ENCODE assay signal across 22 mouse cellular contexts in the genomic region with DNA sequence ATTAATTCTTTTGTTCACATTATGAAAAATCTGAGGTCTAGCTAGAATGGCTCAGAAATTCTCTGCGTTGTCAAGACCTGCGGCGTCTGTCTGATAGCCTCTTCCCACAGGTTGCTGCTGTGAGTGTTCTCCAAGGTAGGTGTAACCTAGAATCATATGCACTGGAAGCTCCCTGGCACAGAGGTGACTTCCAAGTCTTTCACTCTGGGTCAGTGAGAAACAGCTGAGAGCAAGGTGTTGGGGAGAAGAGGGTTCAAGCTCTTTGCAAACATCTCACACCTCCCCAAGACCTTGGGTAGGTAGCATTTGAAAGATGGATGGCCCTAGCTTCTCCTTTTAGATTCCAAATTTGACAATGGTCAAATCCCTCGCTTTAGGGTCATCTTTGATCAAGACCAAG. TPM values are rescaled to one million over a fixed set of nuclear protein-coding genes. Genes with fewer than 3 reads are reported as not detected.
A peak's percentile ranks its signal among the peaks of the same experiment; 100 is the strongest.
DNase-seq lines count a peak whose midpoint lies in the region; ATAC-seq and TF ChIP-seq lines count a peak whose summit lies in the region.
"Had no signal": no experiment of that assay in that cellular context is flagged by ENCODE, and none has a peak within 500 bp of the region (broad histone marks: within the 10 kb centered on the region; RNA-seq: fewer than 3 reads in every experiment).

No protein-coding gene starts in this region.

- 95% methylated on average over 4 of the region's 4 CpGs for WGBS in forebrain, embryonic 13.5 days
- 89% methylated on average over 4 of the region's 4 CpGs for WGBS in forebrain, embryonic 11.5 days
- WGBS in hindbrain, postnatal 0 days, result 92% methylated on average over 4 of the region's 4 CpGs
- 91% methylated on average over 4 of the region's 4 CpGs for WGBS in hindbrain, embryonic 10.5 days

- H3K4me3 ChIP-seq in forebrain, embryonic 13.5 days, result no peak overlapping the region
- no peak overlapping the region for H3K4me3 ChIP-seq in forebrain, embryonic 11.5 days (ENCODE audit: low read depth, low read length)
- no peak overlapping the region for H3K4me3 ChIP-seq in hindbrain, postnatal 0 days (ENCODE audit: low read length)
- H3K4me3 ChIP-seq in hindbrain, embryonic 10.5 days, result no peak overlapping the region
- H3K4me3 ChIP-seq: embryonic facial prominence, embryonic 15.5 days; erythroblast, embryonic 14.5 days; forebrain, embryonic 12.5 days; heart, embryonic 10.5 days; hindbrain, embryonic 13.5 days; intestine, embryonic 15.5 days had no signal

- H3K27me3 ChIP-seq in forebrain, embryonic 13.5 days, result no peaks in the 10 kb centered on the region
- H3K27me3 ChIP-seq in forebrain, embryonic 11.5 days (ENCODE audit: control insufficient read depth, insufficient read depth, low read length), result no peaks in the 10 kb centered on the region
- no peaks in the 10 kb centered on the region for H3K27me3 ChIP-seq in hindbrain, postnatal 0 days (ENCODE audit: insufficient read depth, low read length)
- no peaks in the 10 kb centered on the region for H3K27me3 ChIP-seq in hindbrain, embryonic 10.5 days (ENCODE audit: insufficient read depth, poor library complexity, severe bottlenecking)
- H3K27me3 ChIP-seq: embryonic facial prominence, embryonic 15.5 days; hindbrain, embryonic 13.5 days; intestine, embryonic 15.5 days had no signal

- no peak for TF ChIP-seq CTCF in hindbrain, postnatal 0 days (IDR thresholded peaks at IDR 0.05; ENCODE audit: low read depth)

- 0 out of 2 replicates have a peak overlapping the region, but pooled peaks have one; percentile 14 for H3K27ac ChIP-seq in forebrain, embryonic 13.5 days
- no peak overlapping the region for H3K27ac ChIP-seq in forebrain, embryonic 11.5 days (ENCODE audit: low read depth, low read length)
- 0 out of 2 replicates have a peak overlapping the region, but pooled peaks have one; percentile 34 for H3K27ac ChIP-seq in hindbrain, postnatal 0 days
- no peak overlapping the region for H3K27ac ChIP-seq in hindbrain, embryonic 10.5 days
- H3K27ac ChIP-seq: embryonic facial prominence, embryonic 15.5 days; forebrain, embryonic 12.5 days; heart, embryonic 10.5 days; hindbrain, embryonic 13.5 days; intestine, embryonic 15.5 days had no signal

- H3K36me3 ChIP-seq in forebrain, embryonic 13.5 days (ENCODE audit: poor library complexity, severe bottlenecking), result no peaks in the 10 kb centered on the region
- no peaks in the 10 kb centered on the region for H3K36me3 ChIP-seq in forebrain, embryonic 11.5 days (ENCODE audit: control insufficient read depth, insufficient read depth, low read length)
- no peaks in the 10 kb centered on the region for H3K36me3 ChIP-seq in hindbrain, postnatal 0 days (ENCODE audit: insufficient read depth, low read length)
- H3K36me3 ChIP-seq in hindbrain, embryonic 10.5 days, result 0 out of 2 replicates have a peak, but pooled peaks cover 2% of the 10 kb centered on the region
- H3K36me3 ChIP-seq: embryonic facial prominence, embryonic 15.5 days; forebrain, embryonic 12.5 days; heart, embryonic 10.5 days; hindbrain, embryonic 13.5 days; intestine, embryonic 15.5 days had no signal

- no peaks in the 10 kb centered on the region for H3K9me3 ChIP-seq in forebrain, embryonic 13.5 days (replicated peaks)
- no peaks in the 10 kb centered on the region for H3K9me3 ChIP-seq in forebrain, embryonic 11.5 days (ENCODE audit: control insufficient read depth, low read length)
- no peaks in the 10 kb centered on the region for H3K9me3 ChIP-seq in hindbrain, postnatal 0 days (ENCODE audit: low read length)
- no peaks in the 10 kb centered on the region for H3K9me3 ChIP-seq in hindbrain, embryonic 10.5 days
- H3K9me3 ChIP-seq: embryonic facial prominence, embryonic 15.5 days; forebrain, embryonic 12.5 days; heart, embryonic 10.5 days; hindbrain, embryonic 13.5 days; intestine, embryonic 15.5 days had no signal

- ATAC-seq in forebrain, embryonic 13.5 days, result no peak
- ATAC-seq in forebrain, embryonic 11.5 days (replicated peaks; ENCODE audit: low FRiP score), result no peak
- ATAC-seq in hindbrain, postnatal 0 days, result no peak
- ATAC-seq: intestine, embryonic 15.5 days had no signal

- peaks cover 61% of the 10 kb centered on the region for H3K4me1 ChIP-seq in forebrain, embryonic 13.5 days
- H3K4me1 ChIP-seq in forebrain, embryonic 11.5 days (replicated peaks; ENCODE audit: control insufficient read depth, insufficient read depth, low read length), result peaks cover 18% of the 10 kb centered on the region
- H3K4me1 ChIP-seq in hindbrain, postnatal 0 days (ENCODE audit: insufficient read depth, low read length), result peaks cover 5% of the 10 kb centered on the region; the same call in 1 of the 2 replicates
- peaks cover 59% of the 10 kb centered on the region for H3K4me1 ChIP-seq in hindbrain, embryonic 10.5 days (replicated peaks)
- H3K4me1 ChIP-seq: embryonic facial prominence, embryonic 15.5 days; intestine, embryonic 15.5 days had no signal

- no peak overlapping the region for H3K9ac ChIP-seq in forebrain, embryonic 13.5 days
- no peak overlapping the region for H3K9ac ChIP-seq in forebrain, embryonic 11.5 days (ENCODE audit: low read length)
- H3K9ac ChIP-seq in hindbrain, postnatal 0 days (replicated peaks; ENCODE audit: low read length), result no peak overlapping the region
- H3K9ac ChIP-seq: embryonic facial prominence, embryonic 15.5 days; forebrain, embryonic 12.5 days; hindbrain, embryonic 13.5 days; intestine, embryonic 15.5 days had no signal

- no peak overlapping the region for H3K4me2 ChIP-seq in forebrain, embryonic 13.5 days
- no peak overlapping the region for H3K4me2 ChIP-seq in forebrain, embryonic 11.5 days (ENCODE audit: low read depth, low read length, severe bottlenecking)
- H3K4me2 ChIP-seq in hindbrain, postnatal 0 days (ENCODE audit: low read depth, low read length), result no peak overlapping the region
- H3K4me2 ChIP-seq: embryonic facial prominence, embryonic 15.5 days; forebrain, embryonic 12.5 days; hindbrain, embryonic 13.5 days; intestine, embryonic 15.5 days had no signal

- DNase-seq in cerebellum, adult 9-10 months, result peak; percentile 59
- DNase-seq in cerebellum, postnatal 4 days (ENCODE audit: low spot score in 2 of 2), result no peak
- DNase-seq in forebrain, embryonic 11.5 days (ENCODE audit: low spot score), result no peak
- DNase-seq in hindbrain, postnatal 0 days (ENCODE audit: low spot score), result no peak
- no peak for DNase-seq in hindbrain, embryonic 10.5 days (ENCODE audit: low spot score)
- DNase-seq in brain, adult 2 months (ENCODE audit: low read depth, low spot score), result peak; percentile 44
- DNase-seq in kidney, postnatal 14 days, result no peak
- DNase-seq: adrenal gland, adult 2 months; adrenal gland, postnatal 25 days; embryo, embryonic 11 days; gastrocnemius, postnatal 25 days; heart, postnatal 10 days; heart, postnatal 4 days; kidney, adult 18-20 months; kidney, postnatal 10 days had no signal

RNA-seq across cellular contexts. Expression of gene Zbtb18, which starts 14.1 kb away (rescaled TPM):
- polyA plus RNA-seq in forebrain, embryonic 13.5 days (2015; fragmentation: Nextera tagmentation; extraction: Ambion mirVana), result 59.8 and 88.1 TPM in 2 replicates
- polyA plus RNA-seq in forebrain, embryonic 11.5 days (2014; fragmentation: Nextera tagmentation; extraction: Ambion mirVana), result 5.1 and 6.6 TPM in 2 replicates
- total RNA-seq in hindbrain, postnatal 0 days (2014; rRNA removed), result 112 and 114 TPM in 2 replicates
- 45.6 and 47.3 TPM in 2 replicates for polyA plus RNA-seq in hindbrain, postnatal 0 days (2015; fragmentation: Nextera tagmentation; extraction: Ambion mirVana)
- 7.8 and 8.4 TPM in 2 replicates for polyA plus RNA-seq in hindbrain, embryonic 10.5 days (2016; fragmentation: Nextera tagmentation; extraction: Ambion mirVana)

Comparison
In these comparisons a context has a peak if more than half of its experiments do, and no peak if none do; other contexts are left out.
1. DNase-seq: peak in cerebellum, adult 9-10 months (single experiment) and brain, adult 2 months (single experiment); none in cerebellum, postnatal 4 days (0 of 2), forebrain, embryonic 11.5 days (single experiment), hindbrain, postnatal 0 days (single experiment), hindbrain, embryonic 10.5 days (single experiment) and kidney, postnatal 14 days (single experiment).
2. H3K27ac ChIP-seq: peak in forebrain, embryonic 13.5 days (single experiment) and hindbrain, postnatal 0 days (single experiment); none in forebrain, embryonic 11.5 days (single experiment) and hindbrain, embryonic 10.5 days (single experiment).